Mouse (Mus musculus) T-helper 1 cell (primary cell): ENCODE data around the gene 9530002B09Rik.

Experiments used
- in situ Hi-C: fragments of 300-600 bp; cut with MboI, MseI; formaldehyde crosslinking; loops from one replicate; pipeline ENCODE4 v1.15.1; 2025; ENCODE audit warnings: high pct_unique_total_duplicates

9530002B09Rik gene

GRCm38 (mm10) chr4:122688975-122689374 lies at the start of gene 9530002B09Rik:
9530002B09Rik (plus strand) TSS chr4:122689275.
- in situ Hi-C loops, result no loop called here
